Mouse (Mus musculus): ENCODE results near the gene Fpr1. TPM values are rescaled to one million over a fixed set of nuclear protein-coding genes. Genes with fewer than 3 reads are reported as not detected.

Gene Fpr1
- total RNA-seq, 2 experiments from 2014 or later: not detected

GRCm38 (mm10) chr17:17826751-17827657, 56.7 kb downstream of the Fpr1 start, which contains the start of gene Spaca6:
TSS of gene Spaca6 (plus strand) at chr17:17827158.
- intact Hi-C loops (cut with DNase I): no loop called here
- DNase-seq: peak; percentile 82 to 92

Small RNA genes within 50 kb of the gene (microRNA-seq; reads per million reads assigned to microRNA genes)
- gene Gm25927: 0 reads per million in 2 experiments
- gene Mir125a: 2,090 to 4,521 reads per million in 2 experiments
- gene Mir99b: 1,785 to 4,570 reads per million in 2 experiments
- 0 reads per million in 2 experiments for gene Mirlet7e

Other genes with a start within 250 kb of the Fpr1 start
- gene Vmn2r90, start 180.2 kb downstream of the Fpr1 start, total RNA-seq (2021): not detected
- gene Spaca6, start 56.8 kb downstream of the Fpr1 start, total RNA-seq (2021): 1 to 10 TPM; 8.7 to 9.4 TPM
- under 1 TPM in 1 of 2 experiments, not detected in 1; 0.26 TPM for gene Has1, start 28.7 kb downstream of the Fpr1 start, total RNA-seq (2021)
- gene Fpr2, start 3.9 kb upstream of the Fpr1 start, total RNA-seq (2021): not detected
- not detected for gene Fpr3, start 3.9 kb upstream of the Fpr1 start, total RNA-seq (2021)
- gene Fpr-rs4, start 137.8 kb upstream of the Fpr1 start, total RNA-seq (2021): not detected
- not detected for gene Vmn2r124, start 165.5 kb upstream of the Fpr1 start, total RNA-seq (2021)
- gene Vmn2r91, start 201.1 kb upstream of the Fpr1 start, total RNA-seq (2021): not detected